Mouse (Mus musculus) forebrain, embryonic 11.5 days (tissue): ENCODE measurements around the gene Ccdc96. TPM values are rescaled to one million over a fixed set of nuclear protein-coding genes. Genes with fewer than 3 reads are reported as not detected.
A peak's percentile ranks its signal among the peaks of the same experiment; 100 is the strongest.

ENCODE experiments used
- ATAC-seq: fragments of 200-750 bp; cut with Nextera tagmentation; replicated peaks from 2 replicates; pipeline ENCODE4 v1.8.0; 2017; ENCODE audit warnings: moderate TSS enrichment; ENCODE audit not compliant: low FRiP score
- DNase-seq: peaks from one replicate; pipeline ENCODE4 v3.0.0-alpha.2; 2017; ENCODE audit warnings: low spot score
- H3K27ac ChIP-seq: fragments of 300-500 bp; sonication (generic); 2 replicates; pipeline ENCODE4 v1.5.1; 2014; ENCODE audit warnings: low read depth, low read length
- H3K27me3 ChIP-seq: fragments of 300-500 bp; sonication (generic); 2 replicates; pipeline ENCODE4 v1.6.1; 2014; ENCODE audit warnings: mild to moderate bottlenecking, low read length, mixed read lengths; ENCODE audit not compliant: control insufficient read depth, insufficient read depth
- H3K36me3 ChIP-seq: fragments of 300-500 bp; sonication (generic); 2 replicates; pipeline ENCODE4 v1.6.1; 2014; ENCODE audit warnings: mild to moderate bottlenecking, low read length, moderate library complexity, mixed read lengths; ENCODE audit not compliant: control insufficient read depth, insufficient read depth
- H3K4me1 ChIP-seq: fragments of 300-500 bp; sonication (generic); replicated peaks from 2 replicates; pipeline ENCODE4 v1.6.1; 2014; ENCODE audit warnings: low read length, mixed read lengths; ENCODE audit not compliant: control insufficient read depth, insufficient read depth
- H3K4me2 ChIP-seq: fragments of 300-500 bp; sonication (generic); 2 replicates; pipeline ENCODE4 v1.6.1; 2014; ENCODE audit warnings: low read depth, mild to moderate bottlenecking, low read length, moderate library complexity, mixed read lengths; ENCODE audit not compliant: severe bottlenecking
- H3K4me3 ChIP-seq: fragments of 300-500 bp; sonication (generic); 2 replicates; pipeline ENCODE4 v1.5.1; 2014; ENCODE audit warnings: low read depth, low read length
- H3K9ac ChIP-seq: fragments of 300-500 bp; sonication (generic); 2 replicates; pipeline ENCODE4 v1.6.1; 2014; ENCODE audit warnings: low read length
- H3K9me3 ChIP-seq: fragments of 300-500 bp; sonication (generic); 2 replicates; pipeline ENCODE4 v1.6.1; 2016; ENCODE audit warnings: low read length, mixed read lengths; ENCODE audit not compliant: control insufficient read depth
- WGBS: fragments of 180-500 bp; shearing (Covaris S2); extraction: QIAGEN DNeasy Blood & Tissue Kit; methylation state at CpG from one replicate; pipeline ENCODE4 v1.1.7; 2014; 5-methylcytosine and 5-hydroxymethylcytosine counted together
- polyA plus RNA-seq: library from polyadenylated mRNA; unstranded; fragments of >200 nt; fragmentation: Nextera tagmentation; extraction: Ambion mirVana; gene quantifications from 2 replicates; pipeline ENCODE4 v1.2.1, GENCODE M21; 2014

Gene Ccdc96
- polyA plus RNA-seq, 1 experiment from 2014 or later, result 4.2 TPM

GRCm38 (mm10) chr5:36523219-36523703, 38.9 kb downstream of the Ccdc96 start:
- no peak for ATAC-seq
- Histone ChIP-seq H3K4me2 (no peak overlapping the region), H3K4me3 (no peak overlapping the region), H3K4me1 (no peaks in the 10 kb centered on the region), H3K36me3 (no peaks in the 10 kb centered on the region; the same call in 1 of the 2 replicates), H3K27ac (no peak overlapping the region), H3K9ac (no peak overlapping the region), H3K27me3 (no peaks in the 10 kb centered on the region), H3K9me3 (no peaks in the 10 kb centered on the region)
- 88% methylated on average over 5 of the region's 5 CpGs for WGBS
- no peak for DNase-seq

GRCm38 (mm10) chr5:36525216-36525615, 40.8 kb downstream of the Ccdc96 start:
- WGBS, result 69% methylated on average over 2 of the region's 2 CpGs
- Histone ChIP-seq H3K4me3 (no peak overlapping the region), H3K9ac (no peak overlapping the region), H3K27me3 (no peaks in the 10 kb centered on the region), H3K9me3 (no peaks in the 10 kb centered on the region), H3K4me1 (peaks cover 9% of the 10 kb centered on the region), H3K36me3 (no peaks in the 10 kb centered on the region; the same call in 1 of the 2 replicates), H3K27ac (no peak overlapping the region), H3K4me2 (no peak overlapping the region)
- no peak for ATAC-seq
- no peak for DNase-seq

- WGBS, result 82% methylated on average over 5 of the region's 5 CpGs
- H3K27ac ChIP-seq, result no peak overlapping the region
- H3K9me3 ChIP-seq, result no peaks in the 10 kb centered on the region
- no peaks in the 10 kb centered on the region for H3K27me3 ChIP-seq
- no peak overlapping the region for H3K4me3 ChIP-seq
- H3K36me3 ChIP-seq, result no peaks in the 10 kb centered on the region; the same call in 1 of the 2 replicates
- DNase-seq, result no peak
- H3K9ac ChIP-seq, result no peak overlapping the region
- H3K4me2 ChIP-seq, result no peak overlapping the region
- H3K4me1 ChIP-seq, result peaks cover 10% of the 10 kb centered on the region
- no peak for ATAC-seq
Observed at GRCm38 (mm10) chr5:36526274-36526673, 41.9 kb downstream of the Ccdc96 start.

- 73% methylated on average over 2 of the region's 2 CpGs for WGBS
- H3K9ac ChIP-seq, result no peak overlapping the region
- ATAC-seq (no peak), DNase-seq (no peak)
- no peak overlapping the region for H3K4me2 ChIP-seq
- no peak overlapping the region for H3K27ac ChIP-seq
- H3K36me3 ChIP-seq, result no peaks in the 10 kb centered on the region; the same call in 1 of the 2 replicates
- H3K4me1 ChIP-seq, result peaks cover 10% of the 10 kb centered on the region
- no peaks in the 10 kb centered on the region for H3K9me3 ChIP-seq
- no peak overlapping the region for H3K4me3 ChIP-seq
- no peaks in the 10 kb centered on the region for H3K27me3 ChIP-seq
Observed at GRCm38 (mm10) chr5:36526921-36527320, 42.5 kb downstream of the Ccdc96 start.

GRCm38 (mm10) chr5:36529698-36530097, 45.3 kb downstream of the Ccdc96 start:
- peak overlapping the region; percentile 78 for H3K4me3 ChIP-seq
- no peaks in the 10 kb centered on the region for H3K27me3 ChIP-seq
- no peaks in the 10 kb centered on the region for H3K9me3 ChIP-seq
- H3K4me1 ChIP-seq, result peaks cover 10% of the 10 kb centered on the region
- DNase-seq (no peak), ATAC-seq (peak; percentile 4; the same call in 1 of the 2 replicates)
- 10% methylated on average over 5 of the region's 5 CpGs for WGBS
- peak overlapping the region; percentile 85 for H3K9ac ChIP-seq
- peak overlapping the region; percentile 82 for H3K4me2 ChIP-seq
- H3K27ac ChIP-seq, result no peak overlapping the region
- no peaks in the 10 kb centered on the region; the same call in 1 of the 2 replicates for H3K36me3 ChIP-seq

GRCm38 (mm10) chr5:36530129-36530751, 45.9 kb downstream of the Ccdc96 start:
- no peaks in the 10 kb centered on the region for H3K27me3 ChIP-seq
- peak overlapping the region; percentile 82 for H3K4me2 ChIP-seq
- H3K27ac ChIP-seq, result no peak overlapping the region
- H3K4me3 ChIP-seq, result peak overlapping the region; percentile 78
- no peaks in the 10 kb centered on the region for H3K36me3 ChIP-seq
- DNase-seq (peak; percentile 95), ATAC-seq (peak; percentile 97)
- peaks cover 10% of the 10 kb centered on the region for H3K4me1 ChIP-seq
- peak overlapping the region; percentile 85 for H3K9ac ChIP-seq
- H3K9me3 ChIP-seq, result no peaks in the 10 kb centered on the region
- WGBS, result 0% methylated on average over 28 of the region's 28 CpGs

- H3K27me3 ChIP-seq, result no peaks in the 10 kb centered on the region
- H3K9me3 ChIP-seq, result no peaks in the 10 kb centered on the region
- peaks cover 3% of the 10 kb centered on the region for H3K4me1 ChIP-seq
Observed at GRCm38 (mm10) chr5:36534455-36535030, 50.2 kb downstream of the Ccdc96 start.

GRCm38 (mm10) chr5:36535438-36536176, 51.2 kb downstream of the Ccdc96 start:
- H3K9ac ChIP-seq, result no peak overlapping the region
- no peak overlapping the region for H3K27ac ChIP-seq
- 0 out of 2 replicates have a peak, but pooled peaks cover 2% of the 10 kb centered on the region for H3K4me1 ChIP-seq
- no peaks in the 10 kb centered on the region for H3K36me3 ChIP-seq
- H3K9me3 ChIP-seq, result no peaks in the 10 kb centered on the region
- no peak overlapping the region for H3K4me3 ChIP-seq
- WGBS, result 84% methylated on average over 6 of the region's 6 CpGs
- H3K4me2 ChIP-seq, result no peak overlapping the region
- no peaks in the 10 kb centered on the region for H3K27me3 ChIP-seq
- ATAC-seq (no peak), DNase-seq (no peak)

More at GRCm38 (mm10) chr5:36534455-36535030, 50.2 kb downstream of the Ccdc96 start:
- Histone ChIP-seq H3K27ac (no peak overlapping the region), H3K9ac (no peak overlapping the region), H3K4me2 (no peak overlapping the region), H3K4me3 (no peak overlapping the region), H3K36me3 (no peaks in the 10 kb centered on the region)
- no peak for DNase-seq
- 85% methylated on average over 6 of the region's 6 CpGs for WGBS
- ATAC-seq, result no peak
